Mouse (Mus musculus) kidney, adult 2 months (tissue): ENCODE measurements at regions not wholly inside any gene's neighbourhood (a gene's known extent, or its start where the extent isn't known, plus 50 kb on each side); places are given as distances from the start of the nearest gene placed in this dataset.

Experiments used
- DNase-seq: peaks from one replicate; pipeline ENCODE4 v3.0.0; 2021
- H3K27ac ChIP-seq: fragments of 200-500 bp; 2 replicates; pipeline ENCODE4 v1.5.1; 2012; ENCODE audit warnings: low read depth, low read length, control low read depth, inconsistent platforms; ENCODE audit not compliant: insufficient read depth
- H3K27me3 ChIP-seq: fragments of 200-500 bp; replicated peaks from 2 replicates; pipeline ENCODE4 v1.6.1; 2012; ENCODE audit warnings: mild to moderate bottlenecking, moderate library complexity, low read length, inconsistent platforms; ENCODE audit not compliant: control insufficient read depth, insufficient read depth
- H3K36me3 ChIP-seq: fragments of 200-500 bp; 2 replicates; pipeline ENCODE4 v1.6.1; 2012; ENCODE audit warnings: mild to moderate bottlenecking, moderate library complexity, low read length, inconsistent platforms; ENCODE audit not compliant: control insufficient read depth, insufficient read depth
- H3K4me1 ChIP-seq: fragments of 200-500 bp; 2 replicates; pipeline ENCODE4 v1.6.1; 2011; ENCODE audit warnings: low read length; ENCODE audit not compliant: control insufficient read depth, insufficient read depth
- H3K4me3 ChIP-seq: fragments of 200-500 bp; 2 replicates; pipeline ENCODE4 v1.5.1; 2011; ENCODE audit warnings: mild to moderate bottlenecking, low read depth, low read length, control low read depth; ENCODE audit not compliant: insufficient read depth
- CTCF ChIP-seq: fragments of 200-500 bp; conservative IDR thresholded peaks from 2 replicates; pipeline ENCODE4 v1.5.1; 2011; ENCODE audit warnings: low read depth, mild to moderate bottlenecking, control low read depth, low read length, moderate library complexity, mixed read lengths; ENCODE audit not compliant: insufficient read depth, insufficient read length
- POLR2A ChIP-seq: fragments of 200-500 bp; IDR thresholded peaks from one replicate; pipeline ENCODE4 v1.6.1; 2011; ENCODE audit warnings: low read depth, low read length, control low read depth
- WGBS: fragments of 180-500 bp; shearing (Covaris S2); methylation state at CpG from one replicate; pipeline ENCODE4 v1.1.7; 2018; 5-methylcytosine and 5-hydroxymethylcytosine counted together

- no peak overlapping the region for H3K4me3 ChIP-seq
- no peak overlapping the region for H3K27ac ChIP-seq
- DNase-seq, result peak; percentile 46
- no peaks in the 10 kb centered on the region for H3K36me3 ChIP-seq
- no peaks in the 10 kb centered on the region for H3K27me3 ChIP-seq
- peaks cover 9% of the 10 kb centered on the region for H3K4me1 ChIP-seq
- WGBS, result 54% methylated on average over 2 of the region's 2 CpGs
- no peak for TF ChIP-seq CTCF
- no peak for TF ChIP-seq POLR2A
Measured at GRCm38 (mm10) chr5:64508565-64508964, 294.6 kb upstream of the Klf3 start.

GRCm38 (mm10) chr5:64513155-64513945 is 289.8 kb upstream of the Klf3 start:
- WGBS, result 72% methylated on average over 20 of the region's 20 CpGs

GRCm38 (mm10) chr5:64516115-64516665 is 287.0 kb upstream of the Klf3 start:
- H3K4me1 ChIP-seq, result peaks cover 5% of the 10 kb centered on the region; the same call in 1 of the 2 replicates
- TF ChIP-seq CTCF (no peak), POLR2A (no peak)
- peak; percentile 54 for DNase-seq
- 64% methylated on average over 13 of the region's 13 CpGs for WGBS
- H3K4me3 ChIP-seq, result no peak overlapping the region
- 0 out of 2 replicates have a peak overlapping the region, but pooled peaks have one; percentile 26 for H3K27ac ChIP-seq
- H3K36me3 ChIP-seq, result no peaks in the 10 kb centered on the region
- H3K27me3 ChIP-seq, result no peaks in the 10 kb centered on the region

More at GRCm38 (mm10) chr5:64513155-64513945, 289.8 kb upstream of the Klf3 start:
- DNase-seq, result no peak
- TF ChIP-seq CTCF (no peak), POLR2A (no peak)
- Histone ChIP-seq H3K4me3 (no peak overlapping the region), H3K27me3 (no peaks in the 10 kb centered on the region), H3K27ac (no peak overlapping the region), H3K4me1 (peaks cover 5% of the 10 kb centered on the region; the same call in 1 of the 2 replicates), H3K36me3 (no peaks in the 10 kb centered on the region)

- no peak overlapping the region for H3K4me3 ChIP-seq
- H3K27ac ChIP-seq, result no peak overlapping the region
- H3K36me3 ChIP-seq, result no peaks in the 10 kb centered on the region
- no peaks in the 10 kb centered on the region for H3K27me3 ChIP-seq
- no peak for DNase-seq
- 88% methylated on average over 4 of the region's 4 CpGs for WGBS
- peaks cover 5% of the 10 kb centered on the region; the same call in 1 of the 2 replicates for H3K4me1 ChIP-seq
- TF ChIP-seq CTCF (no peak), POLR2A (no peak)
Measured at GRCm38 (mm10) chr5:64517241-64517640, 285.9 kb upstream of the Klf3 start.

- no peak for TF ChIP-seq CTCF
- TF ChIP-seq POLR2A, result no peak
- DNase-seq, result no peak
- Histone ChIP-seq H3K27me3 (no peaks in the 10 kb centered on the region), H3K27ac (no peak overlapping the region), H3K36me3 (no peaks in the 10 kb centered on the region), H3K4me3 (no peak overlapping the region), H3K4me1 (peaks cover 5% of the 10 kb centered on the region; the same call in 1 of the 2 replicates)
- 56% methylated on average over 3 of the region's 3 CpGs for WGBS
Measured at GRCm38 (mm10) chr5:64517835-64518234, 285.4 kb upstream of the Klf3 start.

- no peak for TF ChIP-seq CTCF
- Histone ChIP-seq H3K36me3 (no peaks in the 10 kb centered on the region), H3K27me3 (no peaks in the 10 kb centered on the region), H3K4me3 (no peak overlapping the region), H3K4me1 (peaks cover 5% of the 10 kb centered on the region; the same call in 1 of the 2 replicates), H3K27ac (no peak overlapping the region)
- WGBS, result 47% methylated on average over 7 of the region's 7 CpGs
- DNase-seq, result peak; percentile 41
Measured at GRCm38 (mm10) chr5:64519036-64519435, 284.2 kb upstream of the Klf3 start.

- TF ChIP-seq CTCF (no peak), POLR2A (no peak)
- no peak overlapping the region for H3K27ac ChIP-seq
- no peaks in the 10 kb centered on the region for H3K27me3 ChIP-seq
- DNase-seq, result no peak
- no peaks in the 10 kb centered on the region for H3K36me3 ChIP-seq
- peaks cover 5% of the 10 kb centered on the region; the same call in 1 of the 2 replicates for H3K4me1 ChIP-seq
- H3K4me3 ChIP-seq, result no peak overlapping the region
- WGBS, result 87% methylated on average over 12 of the region's 12 CpGs
Measured at GRCm38 (mm10) chr5:64519731-64520130, 283.5 kb upstream of the Klf3 start.
